Mouse (Mus musculus) CH12.LX (cell line): ENCODE results near the gene Trem3. TPM values are rescaled to one million over a fixed set of nuclear protein-coding genes. Genes with fewer than 3 reads are reported as not detected.

Experiments
- DNase-seq: peaks from one replicate; pipeline ENCODE4 v3.0.0-alpha.2; 2013; ENCODE audit errors: extremely low read depth
- H3K27ac ChIP-seq: 2 replicates; pipeline ENCODE4 v1.5.1; 2012; ENCODE audit warnings: low read depth, mild to moderate bottlenecking, control low read depth, moderate library complexity; ENCODE audit not compliant: insufficient read depth
- H3K27me3 ChIP-seq: replicated peaks from 2 replicates; pipeline ENCODE3; 2012; ENCODE audit warnings: inconsistent platforms
- H3K36me3 ChIP-seq, 2 experiments: replicated peaks in 1 of 2; 2 replicates each; pipeline versions ENCODE3 to v1.6.1; 2012; ENCODE audit warnings: inconsistent platforms in 1 of 2, low read length in 1 of 2, mild to moderate bottlenecking in 1 of 2, mixed read lengths in 1 of 2, moderate library complexity in 1 of 2; ENCODE audit not compliant: control insufficient read depth in 1 of 2, insufficient read depth in 1 of 2
- H3K4me1 ChIP-seq, 2 experiments: 2 replicates each; pipeline ENCODE4 v1.6.1; 2012; ENCODE audit warnings: inconsistent platforms in 1 of 2, moderate library complexity in 1 of 2; ENCODE audit not compliant: insufficient read depth in 2 of 2, control insufficient read depth in 1 of 2
- H3K4me2 ChIP-seq: 2 replicates; pipeline ENCODE4 v1.6.1; 2012; ENCODE audit warnings: low read depth, mild to moderate bottlenecking, control low read depth; ENCODE audit not compliant: poor library complexity, insufficient read depth, severe bottlenecking
- H3K4me3 ChIP-seq, 3 experiments: fragments of 150-350 bp in 1 of 3; sonication (generic) in 1 of 3; replicated peaks in 1 of 3; 2 replicates each; pipeline versions ENCODE3 to v1.5.1; 2011 to 2012; ENCODE audit warnings: low read depth in 2 of 3, low read length in 2 of 3, mild to moderate bottlenecking in 2 of 3, moderate library complexity in 2 of 3, control low read depth in 1 of 3, improper control_type of control experiment in 1 of 3, inconsistent platforms in 1 of 3, mixed read lengths in 1 of 3; ENCODE audit not compliant: poor library complexity in 1 of 3
- H3K79me2 ChIP-seq: replicated peaks from 2 replicates; pipeline ENCODE4 v1.6.1; 2012; ENCODE audit warnings: mild to moderate bottlenecking, moderate library complexity; ENCODE audit not compliant: control insufficient read depth, poor library complexity, insufficient read depth, severe bottlenecking; ENCODE audit errors: extremely low read depth
- H3K9ac ChIP-seq: 2 replicates; pipeline ENCODE4 v1.6.1; 2012; ENCODE audit warnings: low read depth, mild to moderate bottlenecking, control low read depth, moderate library complexity; ENCODE audit not compliant: insufficient read depth
- H3K9me3 ChIP-seq: replicated peaks from 2 replicates; pipeline ENCODE3; 2012; ENCODE audit warnings: low read length, inconsistent platforms, mixed read lengths
- BHLHE40 ChIP-seq: IDR thresholded peaks from 2 replicates; pipeline ENCODE4 v1.6.1; 2011; ENCODE audit warnings: mild to moderate bottlenecking, low read depth, low read length, improper control_type of control experiment
- CTCF ChIP-seq, 2 experiments: IDR thresholded peaks in 1 of 2; conservative IDR thresholded peaks in 1 of 2; 2 replicates each; pipeline ENCODE4 v1.5.1; 2011 to 2012; ENCODE audit warnings: low read depth in 2 of 2, low read length in 2 of 2, improper control_type of control experiment in 1 of 2, inconsistent platforms in 1 of 2, mild to moderate bottlenecking in 1 of 2, moderate library complexity in 1 of 2
- E2F4 ChIP-seq: IDR thresholded peaks from 2 replicates; pipeline ENCODE4 v1.6.1; 2011; ENCODE audit warnings: low read depth, low read length, improper control_type of control experiment; ENCODE audit not compliant: insufficient replicate concordance
- EP300 ChIP-seq: IDR thresholded peaks from 2 replicates; pipeline ENCODE4 v1.6.1; 2011; ENCODE audit warnings: low read length, improper control_type of control experiment
- ETS1 ChIP-seq: conservative IDR thresholded peaks from 2 replicates; pipeline ENCODE4 v1.6.1; 2012; ENCODE audit warnings: low read depth, mild to moderate bottlenecking, inconsistent platforms, low read length, improper control_type of control experiment, moderate library complexity
- IRF4 ChIP-seq: IDR thresholded peaks from 2 replicates; pipeline ENCODE4 v1.6.1; 2014; ENCODE audit warnings: low read depth, mild to moderate bottlenecking, inconsistent platforms, low read length, improper control_type of control experiment
- JUN ChIP-seq: IDR thresholded peaks from 2 replicates; pipeline ENCODE4 v1.6.1; 2011; ENCODE audit warnings: low read depth, mild to moderate bottlenecking, low read length, improper control_type of control experiment, moderate library complexity; ENCODE audit not compliant: insufficient read depth
- JUND ChIP-seq: conservative IDR thresholded peaks from 2 replicates; pipeline ENCODE4 v1.6.1; 2011; ENCODE audit warnings: low read depth, low read length, improper control_type of control experiment
- MAFK ChIP-seq: IDR thresholded peaks from 2 replicates; pipeline ENCODE4 v1.6.1; 2011; ENCODE audit warnings: low read length, improper control_type of control experiment; ENCODE audit not compliant: insufficient replicate concordance
- MAZ ChIP-seq: IDR thresholded peaks from 2 replicates; pipeline ENCODE4 v1.6.1; 2012; ENCODE audit warnings: low read depth, mild to moderate bottlenecking, inconsistent platforms, low read length, improper control_type of control experiment, moderate library complexity
- MEF2A ChIP-seq: IDR thresholded peaks from 2 replicates; pipeline ENCODE4 v1.6.1; 2014; ENCODE audit warnings: low read depth, mild to moderate bottlenecking, inconsistent platforms, low read length, improper control_type of control experiment, borderline replicate concordance
- NELFE ChIP-seq: IDR thresholded peaks from 2 replicates; pipeline ENCODE4 v1.6.1; 2011; ENCODE audit warnings: low read depth, low read length, improper control_type of control experiment
- RAD21 ChIP-seq: IDR thresholded peaks from 2 replicates; pipeline ENCODE4 v1.6.1; 2011; ENCODE audit warnings: low read depth, mild to moderate bottlenecking, low read length, improper control_type of control experiment, moderate library complexity
- RCOR1 ChIP-seq: conservative IDR thresholded peaks from 2 replicates; pipeline ENCODE4 v1.6.1; 2012; ENCODE audit warnings: low read depth, mild to moderate bottlenecking, inconsistent platforms, low read length, improper control_type of control experiment
- SMC3 ChIP-seq: IDR thresholded peaks from 2 replicates; pipeline ENCODE4 v1.6.1; 2011; ENCODE audit warnings: low read depth, low read length, improper control_type of control experiment
- TBP ChIP-seq: conservative IDR thresholded peaks from 2 replicates; pipeline ENCODE4 v1.6.1; 2011; ENCODE audit warnings: low read depth, low read length, improper control_type of control experiment
- TCF12 ChIP-seq: IDR thresholded peaks from 2 replicates; pipeline ENCODE4 v1.6.1; 2014; ENCODE audit warnings: low read depth, mild to moderate bottlenecking, inconsistent platforms, low read length, improper control_type of control experiment
- ZNF384 ChIP-seq: IDR thresholded peaks from 2 replicates; pipeline ENCODE4 v1.6.1; 2012; ENCODE audit warnings: low read depth, low read length, improper control_type of control experiment, inconsistent platforms
- dilution Hi-C: fragments of 300-500 bp; cut with MboI; formaldehyde crosslinking; loops from 2 replicates; pipeline ENCODE4 v1.14.3; 2020; ENCODE audit warnings: low sequenced_read_pairs; ENCODE audit not compliant: extremely low pct_unique_long_range_greater_than_20kb, extremely low pct_ligation_motif_present
- in situ Hi-C: fragments of 300-500 bp; cut with MboI; formaldehyde crosslinking; loops from 3 replicates; pipeline ENCODE4 v1.14.3; 2019; ENCODE audit warnings: low sequenced_read_pairs, low pct_ligation_motif_present, low pct_unique_long_range_greater_than_20kb, mixed read lengths
- polyA plus RNA-seq: library from polyadenylated mRNA; unstranded; fragments of >175 nt; gene quantifications from 2 replicates; pipeline ENCODE4 v1.2.1, GENCODE M21; 2012; ENCODE audit warnings: low read depth; ENCODE audit not compliant: insufficient read length
- total RNA-seq, 2 experiments: library from RNA; depleted of rRNA; stranded (reverse); fragments of 300-350 nt in 1 of 2; fragments of >200 nt in 1 of 2; gene quantifications; 2 replicates each; pipeline ENCODE4 v1.2.3; 2012 to 2014

Trem3 gene
- total and polyA plus RNA-seq, 3 experiments: not detected

DNA sequence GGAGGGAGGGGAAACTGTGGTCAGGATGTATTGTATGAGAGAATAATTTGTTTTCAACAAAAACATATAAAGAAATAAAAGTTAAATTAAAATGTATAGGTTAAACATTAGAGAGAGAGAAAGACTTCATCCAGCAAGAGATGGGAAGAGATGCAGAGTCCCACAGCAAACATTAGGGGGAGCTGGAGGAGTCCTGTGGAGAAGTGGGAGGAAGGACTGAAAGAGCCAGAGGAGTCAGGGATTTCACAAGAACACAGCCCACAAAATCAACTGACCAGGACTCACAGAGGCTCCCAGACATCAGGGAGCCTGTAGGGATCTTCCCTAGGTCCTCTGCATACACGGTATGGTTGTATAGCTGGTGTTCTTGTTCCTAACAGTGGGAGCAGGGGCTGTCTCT lies 39.2 kb downstream of the Trem3 start:
- no peak overlapping the region for H3K27ac ChIP-seq
- TF ChIP-seq SMC3: peak; percentile 55
- peak; percentile 20 to 62; a peak in 2 of 4 replicates for TF ChIP-seq CTCF (conservative IDR thresholded peaks at IDR 0.05 in 1 of 2, IDR thresholded peaks at IDR 0.05 in 1 of 2; ENCODE audit: low read depth in 2 of 2, low read length in 2 of 2)
- TF ChIP-seq RAD21: peak; percentile 63
- no peak for TF ChIP-seq MEF2A
- TF ChIP-seq, all 38 proteins: peak for 3
- Histone ChIP-seq H3K36me3 (no peaks in the 10 kb centered on the region), H3K4me1 (0 out of 4 replicates have a peak, but pooled peaks cover 0 to 2% of the 10 kb centered on the region in 2 experiments), H3K79me2 (no peaks in the 10 kb centered on the region), H3K4me2 (no peak overlapping the region), H3K4me3 (no peak overlapping the region), H3K9ac (no peak overlapping the region), H3K9me3 (peaks cover 7% of the 10 kb centered on the region), H3K27me3 (peaks cover 2% of the 10 kb centered on the region)
- in situ Hi-C loops (loop anchor here (10.0 to 25.0 kb wide), 2 partner anchors 48 to 174 kb away; no protein-coding TSS in a partner anchor), dilution Hi-C loops (no loop called here)
- DNase-seq: peak; percentile 20

DNA sequence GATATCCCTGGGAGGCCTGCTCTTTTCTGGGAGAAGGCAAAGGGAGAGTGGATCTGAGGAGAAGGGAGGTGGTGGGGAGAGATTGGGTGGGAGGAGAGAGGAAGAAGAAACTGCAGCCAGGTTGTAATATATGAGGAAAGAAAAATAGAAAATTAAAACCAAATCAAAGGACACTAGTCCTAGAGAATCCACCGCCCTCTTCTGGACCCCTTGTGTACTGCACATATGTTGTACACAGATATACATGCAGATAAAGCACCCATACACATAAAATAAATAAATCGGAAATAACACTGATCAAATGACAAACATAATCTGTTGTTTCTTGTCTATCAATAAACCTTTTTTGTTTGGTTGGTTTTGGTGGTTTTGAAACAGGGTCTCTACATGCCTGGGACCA lies 39.7 kb downstream of the Trem3 start:
- Histone ChIP-seq H3K4me2 (no peak overlapping the region), H3K27me3 (peaks cover 5% of the 10 kb centered on the region), H3K27ac (no peak overlapping the region), H3K9me3 (peaks cover 7% of the 10 kb centered on the region), H3K9ac (no peak overlapping the region), H3K79me2 (no peaks in the 10 kb centered on the region), H3K4me3 (no peak overlapping the region), H3K36me3 (no peaks in the 10 kb centered on the region), H3K4me1 (0 out of 4 replicates have a peak, but pooled peaks cover 0 to 2% of the 10 kb centered on the region in 2 experiments)
- in situ Hi-C loops (loop anchor here (10.0 to 25.0 kb wide), 2 partner anchors 48 to 175 kb away; no protein-coding TSS in a partner anchor), dilution Hi-C loops (no loop called here)
- TF ChIP-seq MAZ: no peak
- peak in 1 of 2 experiments; percentile 39; a peak in 2 of 4 replicates for TF ChIP-seq CTCF (conservative IDR thresholded peaks at IDR 0.05 in 1 of 2, IDR thresholded peaks at IDR 0.05 in 1 of 2; ENCODE audit: low read depth in 2 of 2, low read length in 2 of 2)
- peak; percentile 15; the same call in 1 of the 2 replicates for TF ChIP-seq SMC3
- DNase-seq: peak; percentile 26

- no peak overlapping the region for H3K9ac ChIP-seq
- dilution Hi-C loops: no loop called here
- H3K4me3 ChIP-seq: peak overlapping the region in 1 of 3 experiments; percentile 9
- peaks cover 5% of the 10 kb centered on the region for H3K27me3 ChIP-seq
- H3K36me3 ChIP-seq: no peaks in the 10 kb centered on the region
- in situ Hi-C loops: loop anchor here (25.0 kb wide), 1 partner anchor 181 kb away; no protein-coding TSS in a partner anchor
- H3K4me2 ChIP-seq: no peak overlapping the region
- H3K9me3 ChIP-seq: peaks cover 10% of the 10 kb centered on the region
- no peak for TF ChIP-seq E2F4
- peak; percentile 88 for TF ChIP-seq BHLHE40
- TF ChIP-seq ETS1: peak; percentile 88
- peak; percentile 80 for TF ChIP-seq TCF12
- TF ChIP-seq MAFK: peak; percentile 83
- peak; percentile 93 for TF ChIP-seq IRF4
- peak; percentile 96 for TF ChIP-seq ZNF384
- TF ChIP-seq JUND: peak; percentile 91
- peak; percentile 85 for TF ChIP-seq RCOR1
- TF ChIP-seq CTCF (conservative IDR thresholded peaks at IDR 0.05 in 1 of 2, IDR thresholded peaks at IDR 0.05 in 1 of 2; ENCODE audit: low read depth in 2 of 2, low read length in 2 of 2): no peak
- TF ChIP-seq NELFE: no peak
- peak; percentile 91 for TF ChIP-seq JUN
- TF ChIP-seq MEF2A: peak; percentile 82
- 0 out of 2 replicates have a peak, but pooled peaks have one; percentile 15 for TF ChIP-seq TBP
- peak; percentile 98 for TF ChIP-seq EP300
- H3K27ac ChIP-seq: no peak overlapping the region
- no peaks in the 10 kb centered on the region for H3K79me2 ChIP-seq
- DNase-seq: peak; percentile 84
- H3K4me1 ChIP-seq: peaks cover 13 to 37% of the 10 kb centered on the region in 2 experiments
Measured at GRCm38 (mm10) chr17:48293500-48294194, 46.1 kb downstream of the Trem3 start.
